Mouse (Mus musculus): Measurements from ENCODE around the gene Chkb. TPM values are rescaled to one million over a fixed set of nuclear protein-coding genes. Genes with fewer than 3 reads are reported as not detected.

The Chkb gene
- polyA plus RNA-seq, 1 experiment: 45.7 TPM

DNA sequence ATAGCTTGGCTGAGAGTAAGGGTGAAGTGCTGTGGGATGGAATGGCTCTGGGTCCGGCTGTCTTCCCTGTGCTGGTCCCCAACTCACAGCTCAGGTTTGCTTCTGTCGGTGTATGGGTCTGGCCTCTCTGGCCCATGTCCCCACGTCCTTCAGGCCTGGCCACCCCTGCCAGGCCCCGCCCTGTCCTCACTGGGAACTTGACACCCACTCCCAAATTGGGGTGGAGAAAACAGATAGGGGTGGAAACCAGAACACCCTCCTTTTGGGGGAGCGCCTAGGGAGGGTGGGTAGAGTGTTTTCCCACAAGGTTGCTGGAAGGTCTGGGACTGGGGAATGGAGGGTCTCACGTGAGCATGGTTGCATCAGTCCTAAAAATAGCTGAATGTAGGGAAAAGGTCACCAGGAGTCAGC is 4.0 kb downstream of the Chkb start, which contains the start of gene Cpt1b:
Cpt1b (minus strand) TSS at position 153 of the 411 bp plus-strand sequence.
- Histone ChIP-seq H3K9me3 (replicated peaks; ENCODE audit: control insufficient read depth, insufficient read depth, low read length, poor library complexity, severe bottlenecking) (no peaks in the 10 kb centered on the region), H3K4me3 (ENCODE audit: low read depth, low read length) (peak within 1 kb of the TSS; percentile 32), H3K9ac (ENCODE audit: low read depth, poor library complexity, severe bottlenecking) (peak within 1 kb of the TSS; percentile 41), H3K4me1 (ENCODE audit: control insufficient read depth, insufficient read depth, low read length) (peaks cover 2% of the 10 kb centered on the region), H3K36me3 (ENCODE audit: control insufficient read depth, insufficient read depth, low read length, poor library complexity, severe bottlenecking) (peaks cover 8% of the 10 kb centered on the region), H3K27ac (ENCODE audit: insufficient read depth, low read length) (peak within 1 kb of the TSS; percentile 33), H3K27me3 (ENCODE audit: control insufficient read depth, insufficient read depth, low read length, poor library complexity, severe bottlenecking) (no peaks in the 10 kb centered on the region)
- 0 out of 2 replicates have a peak, but pooled peaks have one; percentile 31 for TF ChIP-seq EP300 (IDR thresholded peaks at IDR 0.05; ENCODE audit: insufficient read depth, low read depth, low read length)
- TF ChIP-seq CTCF (IDR thresholded peaks at IDR 0.05; ENCODE audit: low read depth, low read length): no peak

DNA sequence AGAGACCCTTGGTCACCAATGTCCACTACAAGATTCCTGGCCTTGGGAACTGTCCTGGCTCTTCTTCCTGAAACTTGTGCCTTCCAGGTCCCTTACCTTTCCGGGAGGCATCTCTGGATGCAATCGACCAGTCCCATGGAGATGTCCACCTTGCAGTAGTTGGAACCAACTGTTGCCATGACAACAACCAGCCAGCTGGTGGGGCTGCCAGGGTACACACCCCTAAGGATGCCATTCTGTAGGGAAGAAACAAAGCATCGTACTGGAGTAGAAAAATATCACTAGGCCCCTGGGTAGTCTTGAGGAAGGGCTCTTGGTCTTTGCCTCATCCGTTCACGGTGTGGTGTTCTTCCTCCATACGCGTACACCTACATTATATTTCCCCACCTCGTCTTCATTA is 5.1 kb downstream of the Chkb start:
- Histone ChIP-seq H3K9ac (ENCODE audit: low read depth, poor library complexity, severe bottlenecking) (no peak overlapping the region), H3K4me3 (ENCODE audit: low read depth, low read length) (no peak overlapping the region), H3K36me3 (ENCODE audit: control insufficient read depth, insufficient read depth, low read length, poor library complexity, severe bottlenecking) (peaks cover 8% of the 10 kb centered on the region), H3K27me3 (ENCODE audit: control insufficient read depth, insufficient read depth, low read length, poor library complexity, severe bottlenecking) (no peaks in the 10 kb centered on the region), H3K27ac (ENCODE audit: insufficient read depth, low read length) (peak overlapping the region; percentile 30; the same call in 1 of the 2 replicates), H3K9me3 (replicated peaks; ENCODE audit: control insufficient read depth, insufficient read depth, low read length, poor library complexity, severe bottlenecking) (no peaks in the 10 kb centered on the region), H3K4me1 (ENCODE audit: control insufficient read depth, insufficient read depth, low read length) (peaks cover 2% of the 10 kb centered on the region)
- TF ChIP-seq POLR2A (IDR thresholded peaks at IDR 0.05; ENCODE audit: insufficient read depth, low read length): no peak

DNA sequence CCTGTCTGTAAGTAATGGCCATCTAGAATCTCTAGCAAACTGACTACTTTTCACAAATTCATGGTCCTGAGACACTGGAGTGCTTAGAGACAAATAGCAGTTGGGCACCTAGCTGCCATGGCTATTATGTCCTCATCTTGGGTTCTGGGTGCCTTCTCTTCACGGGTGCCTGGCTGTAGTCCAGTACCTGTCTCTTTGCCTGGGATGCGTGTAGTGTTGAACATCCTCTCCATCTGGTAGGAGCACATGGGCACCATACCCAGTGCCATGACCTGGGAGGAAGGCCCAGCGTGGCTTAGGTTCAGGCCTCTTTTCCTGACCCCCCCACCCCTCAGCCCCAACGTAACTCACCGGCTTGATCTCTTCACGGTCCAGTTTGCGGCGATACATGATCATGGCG is 7.8 kb downstream of the Chkb start:
- no peak overlapping the region for H3K4me3 ChIP-seq (ENCODE audit: low read depth, low read length)
- H3K27ac ChIP-seq (ENCODE audit: insufficient read depth, low read length): no peak overlapping the region
- no peaks in the 10 kb centered on the region for H3K9me3 ChIP-seq (replicated peaks; ENCODE audit: control insufficient read depth, insufficient read depth, low read length, poor library complexity, severe bottlenecking)
- peaks cover 3% of the 10 kb centered on the region; the same call in 1 of the 2 replicates for H3K36me3 ChIP-seq (ENCODE audit: control insufficient read depth, insufficient read depth, low read length, poor library complexity, severe bottlenecking)
- H3K27me3 ChIP-seq (ENCODE audit: control insufficient read depth, insufficient read depth, low read length, poor library complexity, severe bottlenecking): no peaks in the 10 kb centered on the region
- TF ChIP-seq EP300 (IDR thresholded peaks at IDR 0.05; ENCODE audit: insufficient read depth, low read depth, low read length) (no peak), CTCF (IDR thresholded peaks at IDR 0.05; ENCODE audit: low read depth, low read length) (no peak), POLR2A (IDR thresholded peaks at IDR 0.05; ENCODE audit: insufficient read depth, low read length) (no peak)
- no peak overlapping the region for H3K9ac ChIP-seq (ENCODE audit: low read depth, poor library complexity, severe bottlenecking)
- peaks cover 2% of the 10 kb centered on the region for H3K4me1 ChIP-seq (ENCODE audit: control insufficient read depth, insufficient read depth, low read length)

DNA sequence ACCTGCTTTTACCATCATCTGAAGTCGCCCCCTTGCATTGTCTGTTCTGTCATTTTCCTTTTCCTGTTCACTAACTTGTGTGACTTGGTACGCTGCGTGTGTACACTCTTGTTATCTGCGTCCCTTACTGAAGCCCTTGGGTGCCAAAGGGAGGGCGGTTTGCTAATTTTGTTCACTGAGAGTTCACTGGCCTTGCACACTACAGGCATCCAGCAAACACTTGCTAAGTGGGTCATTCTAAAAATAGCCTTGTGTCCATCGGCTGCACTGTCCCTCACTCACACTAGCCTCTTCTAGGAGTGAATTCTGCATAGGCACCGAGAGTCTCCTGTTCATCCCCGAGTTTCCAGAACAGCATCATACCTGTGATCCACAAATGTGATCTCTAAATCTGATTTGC is 14.4 kb downstream of the Chkb start:
- Histone ChIP-seq H3K9me3 (replicated peaks; ENCODE audit: control insufficient read depth, insufficient read depth, low read length, poor library complexity, severe bottlenecking) (no peaks in the 10 kb centered on the region), H3K9ac (ENCODE audit: low read depth, poor library complexity, severe bottlenecking) (no peak overlapping the region), H3K36me3 (ENCODE audit: control insufficient read depth, insufficient read depth, low read length, poor library complexity, severe bottlenecking) (no peaks in the 10 kb centered on the region), H3K4me3 (ENCODE audit: low read depth, low read length) (no peak overlapping the region), H3K27me3 (ENCODE audit: control insufficient read depth, insufficient read depth, low read length, poor library complexity, severe bottlenecking) (no peaks in the 10 kb centered on the region), H3K27ac (ENCODE audit: insufficient read depth, low read length) (no peak overlapping the region), H3K4me1 (ENCODE audit: control insufficient read depth, insufficient read depth, low read length) (no peaks in the 10 kb centered on the region)
- no peak for TF ChIP-seq CTCF (IDR thresholded peaks at IDR 0.05; ENCODE audit: low read depth, low read length)
- no peak for TF ChIP-seq POLR2A (IDR thresholded peaks at IDR 0.05; ENCODE audit: insufficient read depth, low read length)
- no peak for TF ChIP-seq EP300 (IDR thresholded peaks at IDR 0.05; ENCODE audit: insufficient read depth, low read depth, low read length)

DNA sequence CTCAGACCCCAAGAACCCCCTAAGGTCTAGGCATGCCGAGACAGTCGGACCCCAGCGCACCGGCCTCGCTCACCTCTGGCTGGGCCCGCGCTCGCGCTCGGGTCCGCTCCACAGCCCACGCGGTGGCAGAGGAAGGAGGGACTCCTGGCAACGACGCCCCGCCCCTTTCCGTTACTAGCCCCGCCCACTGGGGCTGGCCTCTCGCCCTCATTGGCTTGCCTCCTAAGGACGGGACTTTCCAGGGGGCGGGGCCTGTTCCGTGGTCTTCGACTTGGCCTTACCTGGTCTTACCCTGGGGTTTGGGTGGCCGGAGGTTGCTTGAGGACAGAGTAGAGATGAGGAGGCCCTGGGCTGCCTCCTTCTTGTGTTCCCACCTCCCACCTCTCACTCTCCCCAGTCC is 19.6 kb downstream of the Chkb start, which contains the start of gene Syce3:
Syce3 (minus strand) TSS at position 386 of the 400 bp plus-strand sequence.
- no peak within 1 kb of the TSS for H3K4me3 ChIP-seq (ENCODE audit: low read depth, low read length)
- no peaks in the 10 kb centered on the region for H3K27me3 ChIP-seq (ENCODE audit: control insufficient read depth, insufficient read depth, low read length, poor library complexity, severe bottlenecking)
- H3K4me1 ChIP-seq (ENCODE audit: control insufficient read depth, insufficient read depth, low read length): no peaks in the 10 kb centered on the region
- no peak within 1 kb of the TSS for H3K9ac ChIP-seq (ENCODE audit: low read depth, poor library complexity, severe bottlenecking)
- H3K36me3 ChIP-seq (ENCODE audit: control insufficient read depth, insufficient read depth, low read length, poor library complexity, severe bottlenecking): no peaks in the 10 kb centered on the region
- TF ChIP-seq POLR2A (IDR thresholded peaks at IDR 0.05; ENCODE audit: insufficient read depth, low read length) (no peak), EP300 (IDR thresholded peaks at IDR 0.05; ENCODE audit: insufficient read depth, low read depth, low read length) (no peak), CTCF (IDR thresholded peaks at IDR 0.05; ENCODE audit: low read depth, low read length) (no peak)
- H3K27ac ChIP-seq (ENCODE audit: insufficient read depth, low read length): no peak within 1 kb of the TSS
- no peaks in the 10 kb centered on the region for H3K9me3 ChIP-seq (replicated peaks; ENCODE audit: control insufficient read depth, insufficient read depth, low read length, poor library complexity, severe bottlenecking)

DNA sequence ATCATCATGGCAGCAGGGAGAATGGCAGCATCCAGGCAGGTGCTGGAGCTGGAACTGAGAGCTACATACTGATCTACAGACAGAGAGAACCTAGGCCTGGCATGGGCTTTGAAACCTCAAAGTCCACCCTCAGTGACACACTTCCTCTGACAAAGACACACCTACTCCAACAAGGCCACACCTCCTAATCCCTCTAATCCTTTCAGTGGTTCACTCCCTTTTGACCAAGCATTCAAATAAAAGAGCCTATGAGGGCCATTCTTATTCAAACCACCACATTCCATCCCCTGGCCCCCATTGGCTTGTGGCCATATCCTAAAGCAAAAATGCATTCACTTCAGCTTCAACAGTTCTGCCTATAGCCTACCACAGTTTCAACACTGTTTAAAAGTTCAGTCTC is 23.0 kb downstream of the Chkb start:
- Histone ChIP-seq H3K4me3 (ENCODE audit: low read depth, low read length) (no peak overlapping the region), H3K27me3 (ENCODE audit: control insufficient read depth, insufficient read depth, low read length, poor library complexity, severe bottlenecking) (no peaks in the 10 kb centered on the region)

More for the DNA sequence above, 23.0 kb downstream of the Chkb start:
- H3K36me3 ChIP-seq (ENCODE audit: control insufficient read depth, insufficient read depth, low read length, poor library complexity, severe bottlenecking): no peaks in the 10 kb centered on the region
- H3K9me3 ChIP-seq (replicated peaks; ENCODE audit: control insufficient read depth, insufficient read depth, low read length, poor library complexity, severe bottlenecking): no peaks in the 10 kb centered on the region
- no peaks in the 10 kb centered on the region for H3K4me1 ChIP-seq (ENCODE audit: control insufficient read depth, insufficient read depth, low read length)
- H3K27ac ChIP-seq (ENCODE audit: insufficient read depth, low read length): no peak overlapping the region
- no peak overlapping the region for H3K9ac ChIP-seq (ENCODE audit: low read depth, poor library complexity, severe bottlenecking)
- TF ChIP-seq CTCF (IDR thresholded peaks at IDR 0.05; ENCODE audit: low read depth, low read length) (no peak), EP300 (IDR thresholded peaks at IDR 0.05; ENCODE audit: insufficient read depth, low read depth, low read length) (no peak)

Data from ES-Bruce4 (cell line).